Comparison of ENCODE assay signal across 23 mouse cellular contexts in the genomic region with DNA sequence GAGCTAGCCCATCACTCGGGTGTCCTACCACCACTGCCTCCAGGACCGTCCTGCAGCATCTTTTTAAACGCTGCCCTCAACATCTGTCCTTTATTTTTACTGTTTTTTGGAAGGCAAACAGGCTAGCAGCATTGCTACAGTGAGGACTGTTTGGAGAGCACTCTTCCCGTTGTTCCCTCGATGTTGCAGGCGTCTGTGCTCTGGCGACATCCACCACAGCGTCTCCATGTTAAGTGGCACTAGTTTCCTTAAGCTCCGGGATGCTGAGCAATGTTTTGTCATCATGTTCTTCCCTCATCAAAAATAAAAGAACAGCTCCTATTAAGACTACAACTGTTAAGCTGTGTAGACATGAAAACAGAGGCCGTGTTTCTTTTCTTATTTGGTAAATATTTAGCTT. TPM values are rescaled to one million over a fixed set of nuclear protein-coding genes. Genes with fewer than 3 reads are reported as not detected.
"Had no signal": no experiment of that assay in that cellular context is flagged by ENCODE, and none has a peak within 500 bp of the region (broad histone marks: within the 10 kb centered on the region; RNA-seq: fewer than 3 reads in every experiment).

No protein-coding gene starts in this region.

- ATAC-seq: lung, postnatal 0 days; midbrain, embryonic 13.5 days; midbrain, embryonic 15.5 days had no signal

- H3K9me3 ChIP-seq: lung, embryonic 15.5 days; midbrain, embryonic 13.5 days; midbrain, embryonic 15.5 days; neural tube, embryonic 12.5 days had no signal

- H3K4me3 ChIP-seq: lung, embryonic 15.5 days; megakaryocyte, embryonic 14.5 days; midbrain, embryonic 13.5 days; midbrain, embryonic 15.5 days; neural tube, embryonic 12.5 days had no signal

- H3K4me2 ChIP-seq: lung, embryonic 15.5 days; midbrain, embryonic 11.5 days; midbrain, embryonic 13.5 days; midbrain, embryonic 15.5 days; neural tube, embryonic 12.5 days had no signal

- H3K27me3 ChIP-seq: lung, embryonic 15.5 days; megakaryocyte, embryonic 14.5 days; midbrain, embryonic 13.5 days; midbrain, embryonic 15.5 days; neural tube, embryonic 12.5 days had no signal

- DNase-seq: lung, adult 2 months; lung, postnatal 14 days; lung, postnatal 36 days; retina, postnatal 1 day; right cerebral cortex, adult 18-20 months; right cerebral cortex, postnatal 25 days; right cerebral cortex, postnatal 4 days; spleen, adult 18-20 months; thymus, adult 18-20 months; thymus, postnatal 14 days; thymus, postnatal 36 days had no signal

- H3K9ac ChIP-seq: lung, embryonic 15.5 days; midbrain, embryonic 13.5 days; midbrain, embryonic 15.5 days; neural tube, embryonic 12.5 days had no signal

- H3K27ac ChIP-seq: lung, embryonic 15.5 days; macrophage; midbrain, embryonic 13.5 days; midbrain, embryonic 15.5 days; neural tube, embryonic 12.5 days had no signal

- H3K4me1 ChIP-seq: lung, embryonic 15.5 days; midbrain, embryonic 13.5 days; midbrain, embryonic 15.5 days; neural tube, embryonic 12.5 days had no signal

RNA-seq across cellular contexts. Expression of gene Acot12, which starts 54.3 kb away (rescaled TPM):
- total RNA-seq: megakaryocyte progenitor cell, adult 5-6 weeks; monocyte, adult 5-6 weeks; neutrophil, adult 5-6 weeks had no signal
- polyA plus RNA-seq: lung, adult 2 months; lung, embryonic 15.5 days; lung, postnatal 0 days; macrophage; midbrain, embryonic 11.5 days; midbrain, embryonic 13.5 days; neural tube, embryonic 12.5 days; stomach, embryonic 14.5 days had no signal
